Mouse (Mus musculus): ENCODE measurements at regions not wholly inside any gene's neighbourhood (a gene's known extent, or its start where the extent isn't known, plus 50 kb on each side); places are given as distances from the start of the nearest gene placed in this dataset.

- Histone ChIP-seq H3K4me3 (ENCODE audit: insufficient read depth, low read depth, low read length) (no peak overlapping the region), H3K27ac (ENCODE audit: insufficient read depth, low read depth, low read length) (no peak overlapping the region), H3K4me1 (ENCODE audit: control insufficient read depth, insufficient read depth, low read length) (no peaks in the 10 kb centered on the region)
- TF ChIP-seq CTCF (IDR thresholded peaks at IDR 0.05; ENCODE audit: insufficient read depth, low read depth, low read length): no peak
- no peak for TF ChIP-seq POLR2A (IDR thresholded peaks at IDR 0.05; ENCODE audit: insufficient read depth, low read depth, low read length)
- WGBS: 44% methylated on average over 2 of the region's 2 CpGs
These were observed 176.5 kb upstream of the Htr2a start for GRCm38 (mm10) chr14:74464027-74464682.

GRCm38 (mm10) chr14:74495504-74495903 is 145.1 kb upstream of the Htr2a start:
- Histone ChIP-seq H3K4me3 (ENCODE audit: insufficient read depth, low read depth, low read length) (no peak overlapping the region), H3K27ac (ENCODE audit: insufficient read depth, low read depth, low read length) (no peak overlapping the region), H3K4me1 (ENCODE audit: control insufficient read depth, insufficient read depth, low read length) (peaks cover 2% of the 10 kb centered on the region; the same call in 1 of the 2 replicates)
- TF ChIP-seq CTCF (IDR thresholded peaks at IDR 0.05; ENCODE audit: insufficient read depth, low read depth, low read length): no peak
- TF ChIP-seq POLR2A (IDR thresholded peaks at IDR 0.05; ENCODE audit: insufficient read depth, low read depth, low read length): no peak

- 67% methylated on average over 2 of the region's 2 CpGs for WGBS
- Histone ChIP-seq H3K4me3 (ENCODE audit: insufficient read depth, low read depth, low read length) (no peak overlapping the region), H3K27ac (ENCODE audit: insufficient read depth, low read depth, low read length) (no peak overlapping the region), H3K4me1 (ENCODE audit: control insufficient read depth, insufficient read depth, low read length) (no peaks in the 10 kb centered on the region)
- TF ChIP-seq CTCF (IDR thresholded peaks at IDR 0.05; ENCODE audit: insufficient read depth, low read depth, low read length): no peak
- no peak for TF ChIP-seq POLR2A (IDR thresholded peaks at IDR 0.05; ENCODE audit: insufficient read depth, low read depth, low read length)
These were observed 129.1 kb upstream of the Htr2a start for GRCm38 (mm10) chr14:74511521-74511920.

- H3K4me1 ChIP-seq (ENCODE audit: control insufficient read depth, insufficient read depth, low read length): no peaks in the 10 kb centered on the region
- 91% methylated on average over 3 of the region's 3 CpGs for WGBS
- H3K4me3 ChIP-seq (ENCODE audit: insufficient read depth, low read depth, low read length): no peak overlapping the region
- TF ChIP-seq CTCF (IDR thresholded peaks at IDR 0.05; ENCODE audit: insufficient read depth, low read depth, low read length): no peak
- no peak for TF ChIP-seq POLR2A (IDR thresholded peaks at IDR 0.05; ENCODE audit: insufficient read depth, low read depth, low read length)
- H3K27ac ChIP-seq (ENCODE audit: insufficient read depth, low read depth, low read length): no peak overlapping the region
These were observed 124.2 kb upstream of the Htr2a start for GRCm38 (mm10) chr14:74516451-74516850.

- H3K4me1 ChIP-seq (ENCODE audit: control insufficient read depth, insufficient read depth, low read length): no peaks in the 10 kb centered on the region
- H3K27ac ChIP-seq (ENCODE audit: insufficient read depth, low read depth, low read length): no peak overlapping the region
- no peak for TF ChIP-seq CTCF (IDR thresholded peaks at IDR 0.05; ENCODE audit: insufficient read depth, low read depth, low read length)
- TF ChIP-seq POLR2A (IDR thresholded peaks at IDR 0.05; ENCODE audit: insufficient read depth, low read depth, low read length): no peak
- no peak overlapping the region for H3K4me3 ChIP-seq (ENCODE audit: insufficient read depth, low read depth, low read length)
- WGBS: 76% methylated on average over 6 of the region's 6 CpGs
These were observed 121.1 kb upstream of the Htr2a start for GRCm38 (mm10) chr14:74519531-74519930.

- no peak for TF ChIP-seq POLR2A (IDR thresholded peaks at IDR 0.05; ENCODE audit: insufficient read depth, low read depth, low read length)
- no peak overlapping the region for H3K4me3 ChIP-seq (ENCODE audit: insufficient read depth, low read depth, low read length)
- WGBS: 97% methylated on average over 3 of the region's 3 CpGs
- no peak overlapping the region for H3K27ac ChIP-seq (ENCODE audit: insufficient read depth, low read depth, low read length)
- H3K4me1 ChIP-seq (ENCODE audit: control insufficient read depth, insufficient read depth, low read length): no peaks in the 10 kb centered on the region
These were observed 119.0 kb upstream of the Htr2a start for GRCm38 (mm10) chr14:74521669-74522068.

- H3K27ac ChIP-seq (ENCODE audit: insufficient read depth, low read depth, low read length): no peak overlapping the region
- TF ChIP-seq CTCF (IDR thresholded peaks at IDR 0.05; ENCODE audit: insufficient read depth, low read depth, low read length) (no peak), POLR2A (IDR thresholded peaks at IDR 0.05; ENCODE audit: insufficient read depth, low read depth, low read length) (no peak)
- no peak overlapping the region for H3K4me3 ChIP-seq (ENCODE audit: insufficient read depth, low read depth, low read length)
- no peaks in the 10 kb centered on the region for H3K4me1 ChIP-seq (ENCODE audit: control insufficient read depth, insufficient read depth, low read length)
- 39% methylated on average over 4 of the region's 4 CpGs for WGBS
These were observed 113.4 kb upstream of the Htr2a start for GRCm38 (mm10) chr14:74527246-74527645.

- 53% methylated on average over 7 of the region's 7 CpGs for WGBS
- Histone ChIP-seq H3K4me3 (ENCODE audit: insufficient read depth, low read depth, low read length) (no peak overlapping the region), H3K27ac (ENCODE audit: insufficient read depth, low read depth, low read length) (no peak overlapping the region)
These were observed 111.2 kb upstream of the Htr2a start for GRCm38 (mm10) chr14:74529368-74529951.

GRCm38 (mm10) chr14:74538187-74538586 is 102.5 kb upstream of the Htr2a start:
- no peak for TF ChIP-seq POLR2A (IDR thresholded peaks at IDR 0.05; ENCODE audit: insufficient read depth, low read depth, low read length)
- no peak for TF ChIP-seq CTCF (IDR thresholded peaks at IDR 0.05; ENCODE audit: insufficient read depth, low read depth, low read length)
- no peaks in the 10 kb centered on the region; the same call in 1 of the 2 replicates for H3K4me1 ChIP-seq (ENCODE audit: control insufficient read depth, insufficient read depth, low read length)

More at GRCm38 (mm10) chr14:74529368-74529951, 111.2 kb upstream of the Htr2a start:
- H3K4me1 ChIP-seq (ENCODE audit: control insufficient read depth, insufficient read depth, low read length): no peaks in the 10 kb centered on the region
- no peak for TF ChIP-seq CTCF (IDR thresholded peaks at IDR 0.05; ENCODE audit: insufficient read depth, low read depth, low read length)
- TF ChIP-seq POLR2A (IDR thresholded peaks at IDR 0.05; ENCODE audit: insufficient read depth, low read depth, low read length): no peak

More at GRCm38 (mm10) chr14:74538187-74538586, 102.5 kb upstream of the Htr2a start:
- WGBS: 93% methylated on average over 2 of the region's 2 CpGs
- Histone ChIP-seq H3K27ac (ENCODE audit: insufficient read depth, low read depth, low read length) (no peak overlapping the region), H3K4me3 (ENCODE audit: insufficient read depth, low read depth, low read length) (no peak overlapping the region)
